Mouse (Mus musculus) liver, postnatal 0 days (tissue): ENCODE measurements around the gene Usp2. TPM values are rescaled to one million over a fixed set of nuclear protein-coding genes. Genes with fewer than 3 reads are reported as not detected.

Experiments used
- ATAC-seq: fragments of 200-750 bp; cut with Nextera tagmentation; 2 replicates; pipeline ENCODE4 v1.8.0; 2017; ENCODE audit warnings: mild to moderate bottlenecking, moderate library complexity
- DNase-seq: peaks from one replicate; pipeline ENCODE4 v3.0.0-alpha.2; 2016
- H3K27ac ChIP-seq: fragments of 300-500 bp; sonication (generic); 2 replicates; pipeline ENCODE4 v1.5.1; 2014; ENCODE audit warnings: antibody characterized with exemption, moderate library complexity, mild to moderate bottlenecking, low read depth
- H3K27me3 ChIP-seq: fragments of 300-500 bp; sonication (generic); 2 replicates; pipeline ENCODE4 v1.6.1; 2014; ENCODE audit warnings: low read length, control low read depth, mixed read lengths; ENCODE audit not compliant: insufficient read depth
- H3K36me3 ChIP-seq: fragments of 300-500 bp; sonication (generic); replicated peaks from 2 replicates; pipeline ENCODE4 v1.6.1; 2014; ENCODE audit warnings: mild to moderate bottlenecking, control low read depth, low read length, moderate library complexity, mixed read lengths; ENCODE audit not compliant: insufficient read depth
- H3K4me1 ChIP-seq: fragments of 300-500 bp; sonication (generic); 2 replicates; pipeline ENCODE4 v1.6.1; 2014; ENCODE audit warnings: antibody characterized with exemption, mild to moderate bottlenecking, control low read depth; ENCODE audit not compliant: insufficient read depth
- H3K4me2 ChIP-seq: fragments of 300-500 bp; sonication (generic); 2 replicates; pipeline ENCODE4 v1.6.1; 2014; ENCODE audit warnings: low read depth, mild to moderate bottlenecking, low read length, moderate library complexity, mixed read lengths
- H3K4me3 ChIP-seq: fragments of 300-500 bp; sonication (generic); 2 replicates; pipeline ENCODE4 v1.5.1; 2014; ENCODE audit warnings: low read depth, low read length
- H3K9ac ChIP-seq: fragments of 300-500 bp; sonication (generic); replicated peaks from 2 replicates; pipeline ENCODE4 v1.6.1; 2014; ENCODE audit warnings: mild to moderate bottlenecking, moderate library complexity
- H3K9me3 ChIP-seq: fragments of 300-500 bp; sonication (generic); 2 replicates; pipeline ENCODE4 v1.6.1; 2016; ENCODE audit warnings: mild to moderate bottlenecking, control low read depth, low read length, mixed read lengths
- CTCF ChIP-seq: sonication (generic); IDR thresholded peaks from 2 replicates; pipeline ENCODE4 v1.5.1; 2016; ENCODE audit warnings: antibody characterized with exemption, low read depth
- EP300 ChIP-seq: IDR thresholded peaks from 2 replicates; pipeline ENCODE4 v1.6.1; 2016; ENCODE audit warnings: antibody characterized with exemption, low read depth, mild to moderate bottlenecking
- WGBS: fragments of 180-500 bp; shearing (Covaris S2); extraction: QIAGEN DNeasy Blood & Tissue Kit; methylation state at CpG from one replicate; pipeline ENCODE4 v1.1.7; 2014; ENCODE audit not compliant: insufficient replicate concordance; 5-methylcytosine and 5-hydroxymethylcytosine counted together
- polyA plus RNA-seq: library from polyadenylated mRNA; unstranded; fragments of >200 nt; fragmentation: Nextera tagmentation; extraction: Ambion mirVana; gene quantifications from 2 replicates; pipeline ENCODE4 v1.2.1, GENCODE M21; 2015

Usp2 gene
- polyA plus RNA-seq, 1 experiment from 2014 or later: 2.9 TPM

- TF ChIP-seq CTCF (no peak), EP300 (no peak)
- H3K9me3 ChIP-seq: no peaks in the 10 kb centered on the region
- DNase-seq (peak; percentile 95), ATAC-seq (peak; percentile 99)
- peak within 1 kb of the TSS; percentile 88 for H3K4me3 ChIP-seq
- no peaks in the 10 kb centered on the region for H3K27me3 ChIP-seq
- under 1% methylated on average over 49 of the region's 51 CpGs for whole genome bisulfite sequencing
- peaks cover 28% of the 10 kb centered on the region for H3K4me1 ChIP-seq
- H3K27ac ChIP-seq: peak within 1 kb of the TSS; percentile 67
- peaks cover 8% of the 10 kb centered on the region; the same call in 1 of the 2 replicates for H3K36me3 ChIP-seq
- peak within 1 kb of the TSS; percentile 67 for H3K4me2 ChIP-seq
- peak within 1 kb of the TSS; percentile 92 for H3K9ac ChIP-seq
Observed at GRCm38 (mm10) chr9:44113105-44113789, 46.4 kb downstream of the Usp2 start, which contains the start of the genes Gm49380 and Rnf26. Gm49380 (minus strand) TSS chr9:44113500. Rnf26 (minus strand) TSS chr9:44113517.

- 71% methylated on average over 2 of the region's 2 CpGs for WGBS
- no peak overlapping the region for H3K27ac ChIP-seq
- no peaks in the 10 kb centered on the region for H3K9me3 ChIP-seq
- no peak for ATAC-seq
- H3K4me1 ChIP-seq: peaks cover 19% of the 10 kb centered on the region
- H3K9ac ChIP-seq: no peak overlapping the region
- H3K27me3 ChIP-seq: no peaks in the 10 kb centered on the region
- H3K36me3 ChIP-seq: no peaks in the 10 kb centered on the region; the same call in 1 of the 2 replicates
- H3K4me3 ChIP-seq: no peak overlapping the region
- TF ChIP-seq EP300: no peak
- TF ChIP-seq CTCF: no peak
- no peak overlapping the region for H3K4me2 ChIP-seq
- no peak for DNase-seq
Observed at GRCm38 (mm10) chr9:44114453-44114852, 47.6 kb downstream of the Usp2 start.

DNA sequence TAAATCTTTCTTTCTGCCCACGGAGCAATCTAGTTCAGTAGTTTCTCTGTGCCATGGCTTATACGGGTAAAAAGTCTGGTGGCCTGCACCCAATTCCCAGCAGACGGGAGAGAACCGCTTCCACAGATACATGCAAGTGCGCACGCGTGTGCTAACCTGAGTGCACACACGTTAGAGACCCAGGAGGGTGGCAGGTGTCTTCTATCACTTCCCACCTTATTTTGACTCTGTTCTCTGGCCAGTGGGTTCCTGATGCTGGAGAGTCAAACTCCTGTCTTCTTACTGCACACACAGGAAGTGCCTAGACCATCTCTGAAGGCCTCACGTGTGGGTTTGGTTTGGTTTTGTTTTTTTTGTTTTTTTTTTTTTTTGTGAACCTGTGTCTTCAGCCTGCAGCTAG, 48.8 kb downstream of the Usp2 start:
- H3K27ac ChIP-seq: no peak overlapping the region
- WGBS: 84% methylated on average over 9 of the region's 9 CpGs

GRCm38 (mm10) chr9:44116182-44116581, 49.4 kb downstream of the Usp2 start:
- Histone ChIP-seq H3K27me3 (no peaks in the 10 kb centered on the region), H3K9me3 (no peaks in the 10 kb centered on the region), H3K36me3 (no peaks in the 10 kb centered on the region), H3K4me3 (no peak overlapping the region), H3K4me1 (peaks cover 8% of the 10 kb centered on the region), H3K27ac (no peak overlapping the region), H3K4me2 (no peak overlapping the region), H3K9ac (no peak overlapping the region)
- no peak for ATAC-seq
- TF ChIP-seq CTCF (peak; percentile 48), EP300 (no peak)
- no peak for DNase-seq
- 82% methylated on average over 4 of the region's 4 CpGs for WGBS

More for the DNA sequence above, 48.8 kb downstream of the Usp2 start:
- Histone ChIP-seq H3K4me1 (peaks cover 8% of the 10 kb centered on the region), H3K4me3 (no peak overlapping the region), H3K4me2 (no peak overlapping the region), H3K36me3 (no peaks in the 10 kb centered on the region), H3K9ac (no peak overlapping the region), H3K27me3 (no peaks in the 10 kb centered on the region), H3K9me3 (no peaks in the 10 kb centered on the region)
- no peak for DNase-seq
- TF ChIP-seq EP300 (no peak), CTCF (no peak)
- no peak for ATAC-seq

DNA sequence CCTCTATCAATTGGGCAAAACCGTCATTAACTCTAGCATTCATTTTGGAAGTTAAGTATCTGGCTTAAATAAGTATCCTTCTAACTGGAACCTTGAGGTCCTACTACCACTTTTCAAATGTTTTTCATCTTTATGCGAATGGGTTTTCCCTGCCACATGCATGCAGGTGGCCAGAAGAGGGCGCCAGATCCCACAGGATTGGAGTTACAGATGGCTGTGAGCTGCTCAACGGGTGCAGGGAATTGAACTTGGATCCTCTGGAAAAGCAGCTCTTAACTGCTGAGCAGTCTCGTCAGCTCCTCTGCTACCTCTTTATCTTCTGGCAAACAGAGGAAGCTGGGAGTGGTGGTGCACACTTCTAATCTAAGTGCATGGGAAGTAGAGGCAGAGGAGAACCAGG, 52.2 kb downstream of the Usp2 start:
- TF ChIP-seq EP300 (no peak), CTCF (peak; percentile 79)
- H3K27ac ChIP-seq: no peak overlapping the region
- 51% methylated on average over 5 of the region's 5 CpGs for WGBS
- DNase-seq: peak; percentile 70
- peaks cover 5% of the 10 kb centered on the region for H3K4me1 ChIP-seq
- no peaks in the 10 kb centered on the region for H3K9me3 ChIP-seq
- ATAC-seq: no peak
- no peak overlapping the region for H3K9ac ChIP-seq
- no peak overlapping the region for H3K4me2 ChIP-seq
- H3K36me3 ChIP-seq: no peaks in the 10 kb centered on the region
- H3K27me3 ChIP-seq: no peaks in the 10 kb centered on the region
- H3K4me3 ChIP-seq: no peak overlapping the region

- Histone ChIP-seq H3K27ac (no peak overlapping the region), H3K9ac (no peak overlapping the region), H3K4me1 (no peaks in the 10 kb centered on the region), H3K4me2 (no peak overlapping the region), H3K36me3 (no peaks in the 10 kb centered on the region), H3K9me3 (no peaks in the 10 kb centered on the region), H3K27me3 (no peaks in the 10 kb centered on the region), H3K4me3 (no peak overlapping the region)
- 78% methylated on average over 8 of the region's 8 CpGs for WGBS
- DNase-seq: no peak
- ATAC-seq: no peak
- TF ChIP-seq EP300 (no peak), CTCF (no peak)
Observed at GRCm38 (mm10) chr9:44119948-44120465, 53.2 kb downstream of the Usp2 start.
